Mouse (Mus musculus): ENCODE data around the gene 9930021J03Rik.
A peak's percentile ranks its signal among the peaks of the same experiment; 100 is the strongest.

The 9930021J03Rik gene

GRCm38 (mm10) chr19:29810022-29810421 is 4.2 kb upstream of the 9930021J03Rik start:
- no peak for DNase-seq (ENCODE audit: low spot score)

- peak; percentile 71 for DNase-seq (ENCODE audit: low spot score)
Observed at GRCm38 (mm10) chr19:29805101-29805916, 480 bp downstream of the 9930021J03Rik start.

DNA sequence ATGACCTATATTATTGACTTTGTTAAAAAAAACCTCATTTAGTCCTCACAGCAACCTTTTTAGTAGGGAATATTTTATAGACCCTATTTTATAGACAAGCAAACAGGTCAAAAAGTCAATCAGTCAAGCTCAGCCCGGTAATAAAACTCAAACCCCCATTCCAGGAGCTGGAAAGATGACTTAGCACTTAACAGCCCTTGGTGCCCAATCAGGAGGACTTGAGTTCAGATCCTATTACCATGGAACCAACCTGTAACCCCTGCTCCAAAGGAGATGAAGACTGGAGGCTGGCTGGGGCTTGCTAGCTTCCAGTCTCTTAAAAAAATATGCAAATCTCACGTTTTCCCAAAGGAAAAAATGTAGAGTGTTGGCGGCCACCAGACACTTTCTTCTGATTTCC is 1.8 kb downstream of the 9930021J03Rik start:
- no peak for DNase-seq (ENCODE audit: low spot score)

- DNase-seq (ENCODE audit: low spot score), result no peak
Observed at GRCm38 (mm10) chr19:29797371-29797770, 8.4 kb downstream of the 9930021J03Rik start.

GRCm38 (mm10) chr19:29787997-29788396 is 17.8 kb downstream of the 9930021J03Rik start:
- no peak for DNase-seq (ENCODE audit: low spot score)

- no peak for DNase-seq (ENCODE audit: low spot score)
Observed at GRCm38 (mm10) chr19:29782914-29783313, 22.9 kb downstream of the 9930021J03Rik start.

GRCm38 (mm10) chr19:29753939-29754338 is 51.9 kb downstream of the 9930021J03Rik start:
- DNase-seq (ENCODE audit: low spot score), result no peak

DNA sequence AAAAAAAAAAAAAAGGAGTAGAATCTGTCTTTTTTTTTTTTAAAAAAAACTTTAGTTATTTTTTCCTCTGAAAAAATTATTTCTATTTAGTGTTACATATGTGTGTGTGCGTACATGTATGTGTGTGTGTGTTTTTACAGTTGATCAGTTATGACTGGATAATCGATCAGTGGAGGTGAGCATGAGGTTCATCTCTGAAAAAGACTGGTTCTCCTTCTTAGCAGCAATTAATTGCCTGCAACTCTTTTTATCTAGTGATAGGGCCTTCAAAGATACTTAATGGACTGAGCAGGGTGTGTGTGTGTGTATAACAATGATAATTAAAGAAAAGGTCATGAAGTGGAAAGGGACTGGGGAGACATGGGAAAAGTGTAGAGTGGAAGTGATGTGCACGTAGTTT is 54.8 kb downstream of the 9930021J03Rik start:
- DNase-seq (ENCODE audit: low spot score), result no peak

DNA sequence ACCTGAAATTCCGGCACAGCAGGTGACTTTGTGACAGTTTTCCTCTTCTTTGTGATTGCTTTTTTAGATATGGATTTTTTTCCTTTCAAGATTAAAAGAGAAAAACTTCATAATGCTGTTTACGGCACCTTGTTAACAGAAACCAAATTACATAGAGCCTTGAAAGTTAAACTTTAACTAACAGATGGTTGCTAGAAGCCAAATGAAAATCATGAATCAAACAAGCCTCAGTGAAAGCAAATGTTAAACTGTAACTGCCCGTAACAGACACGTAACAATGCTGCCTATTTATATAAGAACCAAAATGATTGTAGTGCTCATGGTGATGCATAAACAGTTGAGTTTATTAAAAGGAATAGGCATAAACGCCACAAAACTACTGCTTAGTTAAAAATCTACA is 62.3 kb downstream of the 9930021J03Rik start:
- no peak for DNase-seq (ENCODE audit: low spot score)

DNA sequence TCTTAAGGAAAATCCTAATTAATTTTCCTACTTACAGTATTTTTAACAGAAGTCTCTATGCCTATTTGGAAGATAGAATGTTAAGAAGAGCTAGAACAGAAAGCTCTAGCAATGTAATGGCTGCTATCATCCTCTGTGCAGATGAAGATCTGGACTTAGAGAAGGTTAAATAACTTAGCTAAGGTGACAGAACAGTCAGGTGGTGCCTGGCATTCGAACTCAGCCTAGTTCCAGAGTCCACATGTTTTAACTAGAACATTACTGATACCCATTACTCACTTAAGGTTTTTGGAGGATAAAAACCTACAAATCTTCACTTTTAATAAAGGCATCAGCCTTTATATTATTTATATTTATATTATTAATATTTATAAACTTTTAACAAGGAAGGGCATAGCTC is 65.1 kb downstream of the 9930021J03Rik start:
- no peak for DNase-seq (ENCODE audit: low spot score)

- DNase-seq (ENCODE audit: low spot score), result no peak
Observed at GRCm38 (mm10) chr19:29739608-29740007, 66.2 kb downstream of the 9930021J03Rik start.

DNA sequence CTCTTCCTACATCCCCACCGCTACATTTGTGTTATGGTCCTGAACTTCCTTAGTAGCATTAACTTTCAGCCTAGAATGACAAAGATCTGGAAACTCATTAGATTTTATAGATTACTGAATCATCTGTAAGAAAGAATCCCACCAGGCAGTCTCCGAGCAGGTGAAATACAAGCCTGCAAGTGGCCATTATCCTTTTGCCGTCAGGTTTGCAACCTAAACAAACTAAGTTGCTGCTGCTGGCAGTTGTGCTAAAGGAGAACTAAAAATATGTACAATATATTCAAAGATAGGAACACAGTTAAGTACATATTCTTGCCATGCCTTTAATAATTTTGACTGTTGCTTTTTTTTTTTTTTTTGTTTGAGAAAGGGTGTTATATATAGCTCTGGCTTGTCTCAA is 70.4 kb downstream of the 9930021J03Rik start:
- no peak for DNase-seq (ENCODE audit: low spot score)

DNA sequence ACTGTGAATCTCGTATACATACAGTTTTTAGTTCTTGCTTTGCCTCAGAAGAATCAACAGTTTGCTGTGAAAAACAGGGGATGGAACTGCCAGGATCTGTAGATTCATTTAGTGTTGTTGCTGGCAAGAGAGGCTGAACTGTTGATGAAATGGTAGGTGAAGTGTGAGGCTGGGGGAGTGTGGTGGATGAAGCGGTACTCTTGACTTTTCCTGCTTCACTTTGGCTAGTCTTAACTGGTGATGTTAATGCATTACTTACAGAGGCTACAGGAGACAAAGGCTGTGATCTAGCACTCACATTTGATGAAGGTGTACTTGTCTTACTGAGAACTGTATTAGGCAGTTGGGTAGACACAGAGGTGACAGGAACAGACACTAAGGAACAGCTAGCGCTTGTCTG is 87.3 kb downstream of the 9930021J03Rik start:
- DNase-seq (ENCODE audit: low spot score), result no peak

GRCm38 (mm10) chr19:29717854-29718253 is 87.9 kb downstream of the 9930021J03Rik start:
- DNase-seq (ENCODE audit: low spot score), result no peak

DNA sequence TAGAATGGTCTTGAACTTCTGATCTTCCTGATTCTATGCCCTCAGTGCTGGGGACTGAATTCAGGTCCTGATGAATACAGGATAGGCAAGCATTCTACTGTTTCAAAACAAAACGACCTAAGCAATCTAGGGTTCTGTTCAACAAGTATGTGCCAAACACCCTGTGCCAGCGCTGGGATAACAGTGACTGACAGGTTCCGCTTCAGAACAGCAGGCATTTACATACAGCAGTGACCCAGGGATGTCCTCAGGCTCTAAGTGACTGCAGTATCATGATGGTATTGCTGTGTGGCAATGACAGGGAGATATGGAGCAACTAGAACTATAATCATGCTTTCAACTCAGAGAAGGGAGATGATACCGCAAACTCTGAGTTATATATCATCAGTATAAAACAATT is 92.3 kb downstream of the 9930021J03Rik start:
- no peak for DNase-seq (ENCODE audit: low spot score)

- no peak for DNase-seq (ENCODE audit: low spot score)
Observed at GRCm38 (mm10) chr19:29709461-29709860, 96.3 kb downstream of the 9930021J03Rik start.

DNA sequence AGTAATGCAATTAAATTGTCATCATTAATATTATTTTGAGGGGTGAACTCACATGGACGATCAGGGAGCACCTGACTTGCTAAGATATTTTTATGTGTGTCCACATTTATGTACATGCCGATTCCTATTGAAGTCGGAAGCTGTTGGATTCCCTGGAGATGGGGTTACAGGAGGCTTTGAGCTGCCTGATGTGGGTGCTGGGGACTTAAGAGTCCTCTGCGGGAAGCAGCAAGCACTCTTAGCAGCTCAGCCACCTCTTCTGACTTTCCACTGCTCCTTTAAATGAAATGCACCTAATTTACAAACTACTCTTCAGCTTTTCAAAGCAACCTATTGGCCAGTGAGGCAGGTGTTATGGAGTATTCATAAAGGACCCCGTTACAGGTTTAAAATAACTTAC is 97.3 kb downstream of the 9930021J03Rik start:
- DNase-seq (ENCODE audit: low spot score), result no peak

DNA sequence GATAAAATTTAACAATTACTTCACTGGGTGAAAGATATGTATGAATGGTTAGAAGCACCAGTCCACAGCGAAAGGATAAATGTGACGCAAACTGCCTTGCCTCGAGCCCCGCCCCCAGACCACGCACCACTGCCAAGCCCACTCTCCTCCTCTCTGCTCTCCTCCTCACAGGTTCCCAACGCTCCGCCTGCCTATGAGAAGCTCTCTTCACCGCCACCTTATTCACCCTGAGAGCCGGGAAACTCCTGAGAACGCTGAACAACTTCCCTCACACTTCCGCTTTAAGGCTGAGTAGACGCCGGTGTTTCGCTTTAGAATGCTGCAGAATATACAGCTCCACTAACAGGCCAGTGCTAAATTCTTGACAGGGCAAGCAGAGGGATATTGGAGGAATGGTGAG is 97.8 kb downstream of the 9930021J03Rik start:
- no peak for DNase-seq (ENCODE audit: low spot score)

DNA sequence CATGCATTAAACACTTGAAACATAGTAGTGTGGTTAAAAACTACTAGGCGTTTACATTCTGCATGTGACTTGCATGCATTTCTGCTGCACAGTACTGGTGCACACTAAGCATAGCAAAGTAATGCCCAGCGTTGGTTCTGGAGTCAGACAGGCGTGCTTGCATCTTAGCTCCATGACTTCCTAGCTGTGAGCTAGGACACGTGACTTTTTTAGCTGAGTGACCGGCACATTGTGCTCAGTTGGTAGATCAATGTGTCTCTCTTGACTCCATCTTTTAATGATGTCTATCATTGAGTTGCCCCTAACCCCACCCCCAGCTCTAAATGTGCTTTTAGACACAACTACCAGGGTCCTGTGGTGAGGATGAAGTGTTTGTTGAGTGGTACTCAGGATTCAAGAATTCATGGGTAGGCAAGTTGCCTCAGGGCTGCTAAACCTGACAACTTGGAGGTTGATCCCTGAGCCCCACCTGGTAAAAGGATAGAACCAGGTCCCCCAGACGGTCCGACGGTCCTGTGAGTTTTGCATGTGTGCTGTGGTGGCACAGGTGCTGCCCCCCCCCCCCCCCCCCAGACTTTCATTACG is 98.4 kb downstream of the 9930021J03Rik start:
- DNase-seq (ENCODE audit: low spot score), result no peak

DNA sequence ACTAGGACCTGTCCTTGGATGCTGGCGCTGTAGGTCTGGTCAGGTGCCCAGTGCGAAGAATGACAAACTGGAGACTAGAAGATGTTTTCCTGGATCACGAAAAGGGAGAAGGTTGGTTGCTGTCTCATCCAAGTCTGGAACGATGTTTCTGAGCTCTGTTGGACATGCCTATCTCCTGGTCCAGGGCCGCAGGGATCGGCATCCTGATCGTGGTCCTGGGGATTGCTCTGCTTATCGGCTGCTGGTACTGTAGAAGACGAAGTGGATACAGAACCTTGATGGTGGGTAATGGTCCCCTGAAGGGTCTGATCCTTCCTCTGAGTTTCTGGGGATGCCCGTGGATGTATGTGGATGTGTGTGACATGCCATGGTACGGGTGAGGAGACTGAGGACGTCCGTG is 101.4 kb downstream of the 9930021J03Rik start:
- no peak for DNase-seq (ENCODE audit: low spot score)

GRCm38 (mm10) chr19:29701707-29702106 is 104.1 kb downstream of the 9930021J03Rik start:
- no peak for DNase-seq (ENCODE audit: low spot score)

DNA sequence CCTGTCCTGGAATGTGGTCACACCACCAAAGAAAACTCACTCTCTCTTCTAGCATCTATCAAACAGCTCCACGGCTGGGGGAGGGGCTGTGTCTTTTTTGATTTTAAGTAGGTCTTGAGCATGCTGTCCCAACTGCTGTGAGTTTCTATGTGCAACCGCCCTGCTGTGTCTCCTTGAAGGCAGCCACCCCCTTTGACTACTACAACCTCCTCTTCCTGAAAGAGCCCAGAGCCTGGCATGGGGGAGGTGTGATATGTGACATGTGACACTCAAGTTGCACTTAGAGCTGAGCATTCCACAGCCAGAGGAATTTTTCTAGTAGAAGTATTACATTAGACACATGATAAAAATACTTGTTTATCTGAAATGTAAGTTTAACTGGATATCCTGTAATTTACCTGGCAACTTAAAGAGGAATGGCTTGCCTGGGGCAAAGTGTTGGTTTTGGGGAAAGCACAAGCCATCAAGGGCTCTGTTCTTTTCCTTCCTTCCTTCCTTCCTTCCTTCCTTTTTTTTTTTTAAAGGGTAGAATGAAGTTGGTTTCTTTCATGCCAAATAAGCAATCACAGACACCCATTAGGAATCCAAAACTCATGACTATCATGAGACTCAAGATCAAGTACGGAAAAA is 108.4 kb downstream of the 9930021J03Rik start, which contains the start of gene Mlana:
TSS of gene Mlana (plus strand) at position 580 of the 630 bp plus-strand sequence.
- no peak for DNase-seq (ENCODE audit: low spot score)

- DNase-seq (ENCODE audit: low spot score), result no peak
Observed at GRCm38 (mm10) chr19:29696840-29697239, 108.9 kb downstream of the 9930021J03Rik start.

All from retina, embryonic 14.5 days (tissue).